11 mouse cellular contexts compared by ENCODE assay signal in the genomic region with DNA sequence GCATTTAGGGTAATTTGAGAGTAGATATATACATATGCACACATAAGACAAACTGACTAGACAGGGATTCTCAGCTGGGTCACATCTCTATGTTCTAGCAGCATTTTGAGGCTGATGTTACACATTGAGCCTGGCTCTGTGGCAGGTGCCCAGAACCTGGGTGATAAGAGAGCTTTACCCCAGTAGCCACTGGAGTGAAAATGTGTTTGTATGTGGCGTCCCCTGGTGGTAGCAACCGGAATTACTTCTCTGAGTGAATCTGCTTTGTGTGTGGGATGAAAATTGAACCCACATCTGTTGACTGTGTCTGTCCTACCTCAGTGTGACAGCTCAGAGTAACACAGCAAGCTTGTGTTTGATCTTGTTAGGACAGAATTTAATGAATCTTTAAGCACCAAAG. TPM values are rescaled to one million over a fixed set of nuclear protein-coding genes. Genes with fewer than 3 reads are reported as not detected.
DNase-seq lines count a peak whose midpoint lies in the region; ATAC-seq and TF ChIP-seq lines count a peak whose summit lies in the region.
"Not testable (repeated sequence)": the region's sequence is repeated elsewhere in the genome, so short reads cannot be mapped to it uniquely, and the experiment has no call there.
"Had no signal": no experiment of that assay in that cellular context is flagged by ENCODE, and none has a peak within 500 bp of the region (broad histone marks: within the 10 kb centered on the region; RNA-seq: fewer than 3 reads in every experiment).

No protein-coding gene starts in this region.

- TF ChIP-seq EP300 in CH12.LX (IDR thresholded peaks at IDR 0.05; ENCODE audit: low read length); heart, adult 2 months (IDR thresholded peaks at IDR 0.05; ENCODE audit: insufficient read depth, low read depth, low read length): not testable (repeated sequence)

- H3K27me3 ChIP-seq in CH12.LX (replicated peaks); heart, adult 2 months (ENCODE audit: control insufficient read depth, insufficient read depth, low read length); liver, embryonic 13.5 days: not testable (repeated sequence)

- not testable (repeated sequence) for TF ChIP-seq POLR2A in CH12.LX (IDR thresholded peaks at IDR 0.05; ENCODE audit: low read depth, low read length); heart, adult 2 months (IDR thresholded peaks at IDR 0.05; ENCODE audit: insufficient read depth, low read depth, low read length)

- H3K9me3 ChIP-seq in CH12.LX (replicated peaks; ENCODE audit: low read length); liver, embryonic 13.5 days (replicated peaks): not testable (repeated sequence)

- H3K79me2 ChIP-seq in CH12.LX (replicated peaks; ENCODE audit: control insufficient read depth, extremely low read depth, insufficient read depth, poor library complexity, severe bottlenecking); heart, adult 2 months (replicated peaks; ENCODE audit: control insufficient read depth, insufficient read depth, low read length): not testable (repeated sequence)

- peak; percentile 76 to 100 for TF ChIP-seq CTCF in CH12.LX (conservative IDR thresholded peaks at IDR 0.05 in 1 of 2, IDR thresholded peaks at IDR 0.05 in 1 of 2; ENCODE audit: low read depth in 2 of 2, low read length in 2 of 2)
- peak; percentile 70 for TF ChIP-seq CTCF in heart, adult 2 months (IDR thresholded peaks at IDR 0.05)

- not testable (repeated sequence) for H3K4me3 ChIP-seq in CH12.LX (replicated peaks in 1 of 3; ENCODE audit: low read depth in 2 of 3, low read length in 2 of 3, poor library complexity in 1 of 3); heart, adult 2 months; liver, embryonic 13.5 days (replicated peaks)

- not testable (repeated sequence) for H3K4me2 ChIP-seq in CH12.LX (ENCODE audit: insufficient read depth, low read depth, poor library complexity, severe bottlenecking); liver, embryonic 13.5 days

- DNase-seq in CH12.LX (ENCODE audit: extremely low read depth) = peak; percentile 81
- DNase-seq in adrenal gland, postnatal 25 days = peak; percentile 36
- peak in 1 of 2 experiments; percentile 39 for DNase-seq in heart, adult 2 months
- peak; percentile 48 to 64 for DNase-seq in kidney, postnatal 25 days
- peak; percentile 34 for DNase-seq in liver, embryonic 13.5 days
- DNase-seq in natural killer cell, adult 2 months (ENCODE audit: low spot score in 2 of 2) = peak; percentile 23 to 37
- peak; percentile 67 for DNase-seq in testis, postnatal 10 days (ENCODE audit: low spot score)

- H3K27ac ChIP-seq in CH12.LX (ENCODE audit: insufficient read depth, low read depth); heart, adult 2 months; liver, embryonic 13.5 days: not testable (repeated sequence)

- H3K4me1 ChIP-seq in CH12.LX (ENCODE audit: control insufficient read depth in 1 of 2, insufficient read depth in 2 of 2) = peaks cover 5 to 33% of the 10 kb centered on the region in 2 experiments; a peak in 3 of 4 replicates
- not testable (repeated sequence) for H3K4me1 ChIP-seq in heart, adult 2 months (ENCODE audit: control insufficient read depth, insufficient read depth, low read length); liver, embryonic 13.5 days (replicated peaks)

- intact Hi-C loops in heart, adult 2 months (cut with DNase I) = loop anchor here (10.0 kb wide), 1 partner anchor 695 kb away; no protein-coding TSS in a partner anchor

- ATAC-seq in common myeloid progenitor, adult 5-6 weeks (replicated peaks; ENCODE audit: low read depth, poor library complexity, severe bottlenecking) = peak; percentile 81
- ATAC-seq in liver, embryonic 13.5 days (ENCODE audit: low read depth) = not testable (repeated sequence)

- WGBS in heart, adult 2 months = 4% methylated on average over 2 of the region's 2 CpGs
- WGBS in liver, embryonic 13.5 days (ENCODE audit: insufficient replicate concordance) = 0% methylated on average over 2 of the region's 2 CpGs

- not testable (repeated sequence) for H3K36me3 ChIP-seq in CH12.LX (replicated peaks in 1 of 2; ENCODE audit: control insufficient read depth in 1 of 2, insufficient read depth in 1 of 2, low read length in 1 of 2); heart, adult 2 months (ENCODE audit: control insufficient read depth, insufficient read depth, low read length); liver, embryonic 13.5 days

- dilution Hi-C loops in CH12.LX (cut with MboI; ENCODE audit: extremely low pct_ligation_motif_present, extremely low pct_unique_long_range_greater_than_20kb, low sequenced_read_pairs) = not testable (repeated sequence)

- in situ Hi-C loops in CH12.LX (cut with MboI; ENCODE audit: low pct_ligation_motif_present, low pct_unique_long_range_greater_than_20kb, low sequenced_read_pairs) = loop anchor here (10.0 kb wide), 4 partner anchors 95 to 695 kb away; no protein-coding TSS in a partner anchor

- peak; percentile 71 for TF ChIP-seq RAD21 in CH12.LX (IDR thresholded peaks at IDR 0.05; ENCODE audit: low read depth, low read length)

- not testable (repeated sequence) for H3K9ac ChIP-seq in CH12.LX (ENCODE audit: insufficient read depth, low read depth); heart, adult 2 months (ENCODE audit: low read depth, low read length); liver, embryonic 13.5 days

TF ChIP-seq in CH12.LX, 34 proteins besides CTCF, POLR2A, EP300 and RAD21:
- peak; percentile 61 for TF ChIP-seq SMC3 (IDR thresholded peaks at IDR 0.05; ENCODE audit: low read depth, low read length)
TF ChIP-seq in CH12.LX: peak in this region for 1; not testable (repeated sequence) for 33.

RNA-seq across cellular contexts. Expression of gene Gja3, which starts 12.0 kb away (rescaled TPM):
- total RNA-seq in CH12.LX (2012; rRNA removed) = not detected in 2 replicates
- total RNA-seq in CH12.LX (2014; rRNA removed) = not detected in 2 replicates
- polyA plus RNA-seq in CH12.LX (2012; ENCODE audit: insufficient read length, low read depth) = not detected in 2 replicates
- not detected in 2 replicates for total RNA-seq in adrenal gland, postnatal 25 days (2021)
- total RNA-seq in common myeloid progenitor, adult 5-6 weeks (2017) = not detected in 2 replicates
- 10 to 100 TPM; 18.0 to 22.4 TPM for total RNA-seq in heart, adult 2 months (2021)
- polyA plus RNA-seq in heart, adult 2 months (2012; rRNA removed) = 25.0 and 27.6 TPM in 2 replicates
- 0.08 and 0.14 TPM in 2 replicates for polyA plus RNA-seq in liver, embryonic 13.5 days (2015; fragmentation: Nextera tagmentation; extraction: Ambion mirVana)
- polyA plus RNA-seq: macrophage had no signal

RNA-seq across cellular contexts. Expression of gene Gjb2, which starts 34.6 kb away (rescaled TPM):
- total RNA-seq in CH12.LX (2012; rRNA removed) (not detected in 2 replicates), CH12.LX (2014; rRNA removed) (not detected in 2 replicates)
- not detected in 2 replicates for polyA plus RNA-seq in CH12.LX (2012; ENCODE audit: insufficient read length, low read depth)
- 20.6 and 30.1 TPM in 2 replicates for total RNA-seq in adrenal gland, postnatal 25 days (2021)
- not detected in 2 replicates for total RNA-seq in common myeloid progenitor, adult 5-6 weeks (2017)
- total RNA-seq in heart, adult 2 months (2021) = not detected
- polyA plus RNA-seq in heart, adult 2 months (2012; rRNA removed) = 0.18 and 0.20 TPM in 2 replicates
- 5.8 and 7.3 TPM in 2 replicates for polyA plus RNA-seq in liver, embryonic 13.5 days (2015; fragmentation: Nextera tagmentation; extraction: Ambion mirVana)
- polyA plus RNA-seq: macrophage had no signal

RNA-seq across cellular contexts. Expression of gene Gm4491, which starts 45.8 kb away (rescaled TPM):
- total RNA-seq in CH12.LX (2012; rRNA removed) (not detected in 2 replicates), CH12.LX (2014; rRNA removed) (not detected in 2 replicates)
- not detected in 2 replicates for polyA plus RNA-seq in CH12.LX (2012; ENCODE audit: insufficient read length, low read depth)
- not detected in 2 replicates for total RNA-seq in adrenal gland, postnatal 25 days (2021)
- not detected in 2 replicates for total RNA-seq in common myeloid progenitor, adult 5-6 weeks (2017)
- not detected for total RNA-seq in heart, adult 2 months (2021)
- polyA plus RNA-seq in heart, adult 2 months (2012; rRNA removed) = not detected in 2 replicates
- not detected in 2 replicates for polyA plus RNA-seq in liver, embryonic 13.5 days (2015; fragmentation: Nextera tagmentation; extraction: Ambion mirVana)
- polyA plus RNA-seq: heart, embryonic 10.5 days; kidney, embryonic 16.5 days; macrophage had no signal

Comparison
In these comparisons a context has a peak if more than half of its experiments do, and no peak if none do; other contexts are left out.
1. RNA of gene Gja3, which starts 12.0 kb away (total RNA-seq): 18.0 to 22.4 TPM in heart, adult 2 months; not detected in CH12.LX, not detected in adrenal gland, postnatal 25 days and not detected in common myeloid progenitor, adult 5-6 weeks; every median in the first group is over 10 times any median in the second.
2. RNA of gene Gjb2, which starts 34.6 kb away (total RNA-seq): 20.6 to 30.1 TPM in adrenal gland, postnatal 25 days; not detected in heart, adult 2 months, not detected in CH12.LX and not detected in common myeloid progenitor, adult 5-6 weeks; every median in the first group is over 10 times any median in the second.